Mouse (Mus musculus) forebrain, postnatal 0 days (tissue): ENCODE measurements around the gene Ehd1. TPM values are rescaled to one million over a fixed set of nuclear protein-coding genes. Genes with fewer than 3 reads are reported as not detected.

Experiments
- ATAC-seq: fragments of 200-750 bp; cut with Nextera tagmentation; 2 replicates; pipeline ENCODE4 v1.8.0; 2017; ENCODE audit warnings: mild to moderate bottlenecking, moderate library complexity
- DNase-seq: peaks from one replicate; pipeline ENCODE4 v3.0.0-alpha.2; 2015
- H3K27ac ChIP-seq: fragments of 300-500 bp; sonication (generic); 2 replicates; pipeline ENCODE4 v1.5.1; 2014; ENCODE audit warnings: low read depth, mild to moderate bottlenecking, antibody characterized with exemption, low read length, moderate library complexity, mixed read lengths
- H3K27me3 ChIP-seq: fragments of 300-500 bp; sonication (generic); 2 replicates; pipeline ENCODE4 v1.6.1; 2014; ENCODE audit warnings: mild to moderate bottlenecking, low read length, mixed read lengths; ENCODE audit not compliant: insufficient read depth
- H3K36me3 ChIP-seq: fragments of 300-500 bp; sonication (generic); 2 replicates; pipeline ENCODE4 v1.6.1; 2014; ENCODE audit warnings: mild to moderate bottlenecking, moderate library complexity; ENCODE audit not compliant: insufficient read depth
- H3K4me1 ChIP-seq: fragments of 300-500 bp; sonication (generic); 2 replicates; pipeline ENCODE4 v1.6.1; 2014; ENCODE audit warnings: antibody characterized with exemption; ENCODE audit not compliant: insufficient read depth
- H3K4me2 ChIP-seq: fragments of 300-500 bp; sonication (generic); 2 replicates; pipeline ENCODE4 v1.6.1; 2014; ENCODE audit warnings: low read depth, mild to moderate bottlenecking, moderate library complexity
- H3K4me3 ChIP-seq: fragments of 300-500 bp; sonication (generic); 2 replicates; pipeline ENCODE4 v1.5.1; 2014; ENCODE audit warnings: low read depth, low read length, mixed read lengths
- H3K9ac ChIP-seq: fragments of 300-500 bp; sonication (generic); 2 replicates; pipeline ENCODE4 v1.6.1; 2014; ENCODE audit warnings: mild to moderate bottlenecking
- H3K9me3 ChIP-seq: fragments of 300-500 bp; sonication (generic); 2 replicates; pipeline ENCODE4 v1.6.1; 2016; ENCODE audit warnings: low read length
- CTCF ChIP-seq: sonication (generic); IDR thresholded peaks from 2 replicates; pipeline ENCODE4 v1.5.1; 2016; ENCODE audit warnings: antibody characterized with exemption, control low read depth, low read depth
- WGBS: fragments of 180-500 bp; shearing (Covaris S2); extraction: QIAGEN DNeasy Blood & Tissue Kit; methylation state at CpG from one replicate; pipeline ENCODE4 v1.1.7; 2014; 5-methylcytosine and 5-hydroxymethylcytosine counted together
- microRNA counts: library from miRNA; unstranded; fragments of <30 nt; microRNA quantifications from one replicate; lab custom pipeline; 2015
- microRNA-seq, 2 experiments: library from miRNA; unstranded; fragments of <30 nt; microRNA quantifications; one replicate each; pipeline ENCODE4; 2016
- polyA plus RNA-seq: library from polyadenylated mRNA; unstranded; fragments of >200 nt; fragmentation: Nextera tagmentation; extraction: Ambion mirVana; gene quantifications from 2 replicates; pipeline ENCODE4 v1.2.1, GENCODE M21; 2015
- total RNA-seq: library from RNA; depleted of rRNA; stranded (reverse); fragments of >200 nt; gene quantifications from 2 replicates; pipeline ENCODE4 v1.2.3, GENCODE M21; 2014; rRNA removed

The Ehd1 gene
- total and polyA plus RNA-seq, 2 experiments from 2014 or later = 75.4 to 120 TPM

GRCm38 (mm10) chr19:6346661-6347060, 70.1 kb downstream of the Ehd1 start:
- no peak overlapping the region for H3K4me3 ChIP-seq
- 90% methylated on average over 10 of the region's 10 CpGs for WGBS
- ATAC-seq (no peak), DNase-seq (no peak)
- H3K4me2 ChIP-seq = no peak overlapping the region
- H3K4me1 ChIP-seq = no peaks in the 10 kb centered on the region
- no peaks in the 10 kb centered on the region for H3K9me3 ChIP-seq
- no peaks in the 10 kb centered on the region for H3K27me3 ChIP-seq
- H3K27ac ChIP-seq = no peak overlapping the region
- no peak overlapping the region for H3K9ac ChIP-seq
- no peak for TF ChIP-seq CTCF
- H3K36me3 ChIP-seq = peaks cover 62% of the 10 kb centered on the region

DNA sequence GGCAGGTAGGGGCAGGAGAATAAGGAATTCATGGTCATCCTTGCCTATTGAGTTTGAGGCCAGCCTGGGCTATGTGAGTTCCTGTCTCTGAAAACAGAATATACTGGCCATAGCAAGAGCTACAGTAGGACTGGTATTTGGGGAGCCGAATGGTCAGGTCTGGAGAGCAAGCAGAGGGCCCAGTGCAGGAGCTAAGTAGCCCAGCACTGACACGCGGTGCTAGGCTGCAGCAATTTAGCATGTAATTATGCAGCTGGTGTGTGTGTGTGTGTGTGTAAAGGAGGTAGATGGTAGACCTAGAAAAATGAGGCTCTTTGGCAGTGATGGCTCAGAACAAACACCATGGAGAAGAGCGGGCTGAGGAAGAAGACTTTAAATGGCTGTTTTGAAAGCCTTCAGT, 71.1 kb downstream of the Ehd1 start:
- Histone ChIP-seq H3K4me1 (no peaks in the 10 kb centered on the region), H3K4me2 (no peak overlapping the region), H3K9me3 (no peaks in the 10 kb centered on the region), H3K27me3 (no peaks in the 10 kb centered on the region), H3K9ac (no peak overlapping the region), H3K4me3 (no peak overlapping the region), H3K36me3 (peaks cover 62% of the 10 kb centered on the region), H3K27ac (no peak overlapping the region)
- 95% methylated on average over 4 of the region's 4 CpGs for WGBS
- TF ChIP-seq CTCF = no peak
- ATAC-seq (no peak), DNase-seq (no peak)

GRCm38 (mm10) chr19:6348717-6349116, 72.2 kb downstream of the Ehd1 start:
- 81% methylated on average over 9 of the region's 9 CpGs for WGBS
- peaks cover 70% of the 10 kb centered on the region for H3K36me3 ChIP-seq
- TF ChIP-seq CTCF = no peak

GRCm38 (mm10) chr19:6349215-6349983, 72.9 kb downstream of the Ehd1 start:
- WGBS = 62% methylated on average over 14 of the region's 14 CpGs

More at GRCm38 (mm10) chr19:6348717-6349116, 72.2 kb downstream of the Ehd1 start:
- no peak overlapping the region for H3K27ac ChIP-seq
- H3K4me3 ChIP-seq = no peak overlapping the region
- no peak for ATAC-seq
- no peaks in the 10 kb centered on the region for H3K4me1 ChIP-seq
- no peak for DNase-seq
- H3K9ac ChIP-seq = no peak overlapping the region
- H3K27me3 ChIP-seq = no peaks in the 10 kb centered on the region
- no peaks in the 10 kb centered on the region for H3K9me3 ChIP-seq
- no peak overlapping the region for H3K4me2 ChIP-seq

More at GRCm38 (mm10) chr19:6349215-6349983, 72.9 kb downstream of the Ehd1 start:
- no peaks in the 10 kb centered on the region for H3K9me3 ChIP-seq
- H3K4me1 ChIP-seq = no peaks in the 10 kb centered on the region
- H3K27me3 ChIP-seq = no peaks in the 10 kb centered on the region
- ATAC-seq = no peak
- no peak for TF ChIP-seq CTCF
- no peak overlapping the region for H3K4me2 ChIP-seq
- H3K36me3 ChIP-seq = peaks cover 70% of the 10 kb centered on the region
- no peak overlapping the region for H3K27ac ChIP-seq
- no peak for DNase-seq
- no peak overlapping the region for H3K9ac ChIP-seq
- no peak overlapping the region for H3K4me3 ChIP-seq

MicroRNAs encoded within 50 kb of the gene (microRNA counts, 519-probe panel; counts per million panel counts)
- 1,756 counts per million, percentile 12 among the panel's probes with 10 or more counts for microRNA mmu-miR-192 (lab: Ali Mortazavi, UCI)

Small RNA genes within 50 kb of the gene (microRNA-seq; reads per million reads assigned to microRNA genes)
- gene Mir192 (126 to 132 reads per million in 2 experiments), gene Mir194-2 (61.3 to 92.7 reads per million in 2 experiments), gene Mir6989 (0.73 to 1.2 reads per million in 2 experiments)

Other genes starting within 250 kb of the Ehd1 start
- 15.8 and 23.7 TPM in 2 replicates for gene Syvn1, start 230.1 kb upstream of the Ehd1 start, total RNA-seq
- 24.7 and 27.7 TPM in 2 replicates for gene Syvn1, start 230.1 kb upstream of the Ehd1 start, polyA plus RNA-seq
- 47.1 and 50.8 TPM in 2 replicates for gene Mrpl49, start 218.9 kb upstream of the Ehd1 start, total RNA-seq
- gene Mrpl49, start 218.9 kb upstream of the Ehd1 start, polyA plus RNA-seq = 54.4 and 55.7 TPM in 2 replicates
- gene Fau, start 218.9 kb upstream of the Ehd1 start, total RNA-seq = 1,002 and 1,178 TPM in 2 replicates
- 610 and 775 TPM in 2 replicates for gene Fau, start 218.9 kb upstream of the Ehd1 start, polyA plus RNA-seq
- 42.5 and 50.8 TPM in 2 replicates for gene Znhit2, start 215.5 kb upstream of the Ehd1 start, total RNA-seq
- gene Znhit2, start 215.5 kb upstream of the Ehd1 start, polyA plus RNA-seq = 46.1 and 47.1 TPM in 2 replicates
- 70.6 and 79.6 TPM in 2 replicates for gene Tm7sf2, start 208.4 kb upstream of the Ehd1 start, total RNA-seq
- gene Tm7sf2, start 208.4 kb upstream of the Ehd1 start, polyA plus RNA-seq = 37.1 and 43.3 TPM in 2 replicates
- 93.0 and 96.8 TPM in 2 replicates for gene Vps51, start 199.5 kb upstream of the Ehd1 start, total RNA-seq
- 78.6 and 93.7 TPM in 2 replicates for gene Vps51, start 199.5 kb upstream of the Ehd1 start, polyA plus RNA-seq
- gene Tmem262, start 196.7 kb upstream of the Ehd1 start, total RNA-seq = not detected in 2 replicates
- not detected in 2 replicates for gene Tmem262, start 196.7 kb upstream of the Ehd1 start, polyA plus RNA-seq
- gene Gm28374, start 194.5 kb upstream of the Ehd1 start, total RNA-seq = 0.69 TPM in 1 of 2 replicates, not detected in the other
- gene Gm28374, start 194.5 kb upstream of the Ehd1 start, polyA plus RNA-seq = 0.57 and 0.68 TPM in 2 replicates
- gene Zfpl1, start 191.8 kb upstream of the Ehd1 start, total RNA-seq = 63.4 and 63.9 TPM in 2 replicates
- gene Zfpl1, start 191.8 kb upstream of the Ehd1 start, polyA plus RNA-seq = 100 and 114 TPM in 2 replicates
- gene Cdca5, start 191.7 kb upstream of the Ehd1 start, total RNA-seq = 2.2 and 3.0 TPM in 2 replicates
- gene Cdca5, start 191.7 kb upstream of the Ehd1 start, polyA plus RNA-seq = 4.7 TPM in 2 replicates
- gene AC131692.1, start 182.3 kb upstream of the Ehd1 start, total RNA-seq = not detected in 2 replicates
- not detected in 2 replicates for gene AC131692.1, start 182.3 kb upstream of the Ehd1 start, polyA plus RNA-seq
- gene Naaladl1, start 170.9 kb upstream of the Ehd1 start, total RNA-seq = 0.14 and 0.15 TPM in 2 replicates
- 0.39 and 0.51 TPM in 2 replicates for gene Naaladl1, start 170.9 kb upstream of the Ehd1 start, polyA plus RNA-seq
- 44.8 and 67.7 TPM in 2 replicates for gene Sac3d1, start 158.1 kb upstream of the Ehd1 start, total RNA-seq
- 60.8 and 61.5 TPM in 2 replicates for gene Sac3d1, start 158.1 kb upstream of the Ehd1 start, polyA plus RNA-seq
- 46.1 and 57.0 TPM in 2 replicates for gene Snx15, start 148.4 kb upstream of the Ehd1 start, total RNA-seq
- 58.0 and 60.5 TPM in 2 replicates for gene Snx15, start 148.4 kb upstream of the Ehd1 start, polyA plus RNA-seq
- not detected in 2 replicates for gene Batf2, start 135.7 kb upstream of the Ehd1 start, total RNA-seq
- not detected in 2 replicates for gene Batf2, start 135.7 kb upstream of the Ehd1 start, polyA plus RNA-seq
- 60.6 and 63.8 TPM in 2 replicates for gene Arl2, start 135.2 kb upstream of the Ehd1 start, total RNA-seq
- gene Arl2, start 135.2 kb upstream of the Ehd1 start, polyA plus RNA-seq = 111 and 118 TPM in 2 replicates
- not detected in 2 replicates for gene Majin, start 92.3 kb upstream of the Ehd1 start, total RNA-seq
- gene Majin, start 92.3 kb upstream of the Ehd1 start, polyA plus RNA-seq = not detected in 2 replicates
- gene Gpha2, start 50.3 kb upstream of the Ehd1 start, total RNA-seq = not detected in 2 replicates
- 0.50 TPM in 1 of 2 replicates, not detected in the other for gene Gpha2, start 50.3 kb upstream of the Ehd1 start, polyA plus RNA-seq
- gene Ppp2r5b, start 40.9 kb upstream of the Ehd1 start, total RNA-seq = 196 and 203 TPM in 2 replicates
- 144 and 159 TPM in 2 replicates for gene Ppp2r5b, start 40.9 kb upstream of the Ehd1 start, polyA plus RNA-seq
- gene Atg2a, start 35.1 kb upstream of the Ehd1 start, total RNA-seq = 21.0 and 26.7 TPM in 2 replicates
- 5.9 and 7.6 TPM in 2 replicates for gene Atg2a, start 35.1 kb upstream of the Ehd1 start, polyA plus RNA-seq
- gene Cdc42bpg, start 29.7 kb downstream of the Ehd1 start, total RNA-seq = 3.1 and 4.7 TPM in 2 replicates
- 0.11 and 0.23 TPM in 2 replicates for gene Cdc42bpg, start 29.7 kb downstream of the Ehd1 start, polyA plus RNA-seq
- gene Men1, start 58.3 kb downstream of the Ehd1 start, total RNA-seq = 60.5 and 64.3 TPM in 2 replicates
- 58.3 and 60.9 TPM in 2 replicates for gene Men1, start 58.3 kb downstream of the Ehd1 start, polyA plus RNA-seq
- gene Map4k2, start 64.4 kb downstream of the Ehd1 start, total RNA-seq = 43.0 and 55.8 TPM in 2 replicates
- gene Map4k2, start 64.4 kb downstream of the Ehd1 start, polyA plus RNA-seq = 6.7 and 9.7 TPM in 2 replicates
- gene Sf1, start 87.0 kb downstream of the Ehd1 start, total RNA-seq = 70.0 and 113 TPM in 2 replicates
- gene Sf1, start 87.0 kb downstream of the Ehd1 start, polyA plus RNA-seq = 89.7 and 102 TPM in 2 replicates
- 6.2 and 8.8 TPM in 2 replicates for gene Pygm, start 107.7 kb downstream of the Ehd1 start, total RNA-seq
- gene Pygm, start 107.7 kb downstream of the Ehd1 start, polyA plus RNA-seq = 4.7 and 7.6 TPM in 2 replicates
- 125 and 170 TPM in 2 replicates for gene Rasgrp2, start 122.6 kb downstream of the Ehd1 start, total RNA-seq
- gene Rasgrp2, start 122.6 kb downstream of the Ehd1 start, polyA plus RNA-seq = 130 and 150 TPM in 2 replicates
- 213 and 256 TPM in 2 replicates for gene Nrxn2, start 142.0 kb downstream of the Ehd1 start, total RNA-seq
- 45.1 and 49.4 TPM in 2 replicates for gene Nrxn2, start 142.0 kb downstream of the Ehd1 start, polyA plus RNA-seq